Mouse (Mus musculus): ENCODE measurements around the gene Mnd1.

Mnd1 gene

GRCm38 (mm10) chr3:84046206-84046605 is 109.4 kb downstream of the Mnd1 start:
- no peak for DNase-seq (ENCODE audit: low spot score)

- DNase-seq (ENCODE audit: low spot score), result no peak
Measured at GRCm38 (mm10) chr3:84041739-84042138, 113.8 kb downstream of the Mnd1 start.

GRCm38 (mm10) chr3:84040476-84041082 is 115.0 kb downstream of the Mnd1 start:
- DNase-seq (ENCODE audit: low spot score), result peak; percentile 58

GRCm38 (mm10) chr3:84039646-84040475 is 115.7 kb downstream of the Mnd1 start, which contains the start of gene Tmem131l:
Tmem131l (minus strand) TSS chr3:84040175.
- DNase-seq (ENCODE audit: low spot score), result peak; percentile 83

- no peak for DNase-seq (ENCODE audit: low spot score)
Measured at GRCm38 (mm10) chr3:84038981-84039645, 116.5 kb downstream of the Mnd1 start.

GRCm38 (mm10) chr3:84038126-84038525 is 117.5 kb downstream of the Mnd1 start:
- DNase-seq (ENCODE audit: low spot score), result no peak
